Mouse (Mus musculus) forebrain, postnatal 0 days (tissue): ENCODE results near the gene Dusp14. TPM values are rescaled to one million over a fixed set of nuclear protein-coding genes. Genes with fewer than 3 reads are reported as not detected.

ENCODE experiments used
- ATAC-seq: fragments of 200-750 bp; cut with Nextera tagmentation; 2 replicates; pipeline ENCODE4 v1.8.0; 2017; ENCODE audit warnings: mild to moderate bottlenecking, moderate library complexity
- DNase-seq: peaks from one replicate; pipeline ENCODE4 v3.0.0-alpha.2; 2015
- H3K27ac ChIP-seq: fragments of 300-500 bp; sonication (generic); 2 replicates; pipeline ENCODE4 v1.5.1; 2014; ENCODE audit warnings: low read depth, mild to moderate bottlenecking, antibody characterized with exemption, low read length, moderate library complexity, mixed read lengths
- H3K27me3 ChIP-seq: fragments of 300-500 bp; sonication (generic); 2 replicates; pipeline ENCODE4 v1.6.1; 2014; ENCODE audit warnings: mild to moderate bottlenecking, low read length, mixed read lengths; ENCODE audit not compliant: insufficient read depth
- H3K36me3 ChIP-seq: fragments of 300-500 bp; sonication (generic); 2 replicates; pipeline ENCODE4 v1.6.1; 2014; ENCODE audit warnings: mild to moderate bottlenecking, moderate library complexity; ENCODE audit not compliant: insufficient read depth
- H3K4me1 ChIP-seq: fragments of 300-500 bp; sonication (generic); 2 replicates; pipeline ENCODE4 v1.6.1; 2014; ENCODE audit warnings: antibody characterized with exemption; ENCODE audit not compliant: insufficient read depth
- H3K4me2 ChIP-seq: fragments of 300-500 bp; sonication (generic); 2 replicates; pipeline ENCODE4 v1.6.1; 2014; ENCODE audit warnings: low read depth, mild to moderate bottlenecking, moderate library complexity
- H3K4me3 ChIP-seq: fragments of 300-500 bp; sonication (generic); 2 replicates; pipeline ENCODE4 v1.5.1; 2014; ENCODE audit warnings: low read depth, low read length, mixed read lengths
- H3K9ac ChIP-seq: fragments of 300-500 bp; sonication (generic); 2 replicates; pipeline ENCODE4 v1.6.1; 2014; ENCODE audit warnings: mild to moderate bottlenecking
- H3K9me3 ChIP-seq: fragments of 300-500 bp; sonication (generic); 2 replicates; pipeline ENCODE4 v1.6.1; 2016; ENCODE audit warnings: low read length
- CTCF ChIP-seq: sonication (generic); IDR thresholded peaks from 2 replicates; pipeline ENCODE4 v1.5.1; 2016; ENCODE audit warnings: antibody characterized with exemption, control low read depth, low read depth
- WGBS: fragments of 180-500 bp; shearing (Covaris S2); extraction: QIAGEN DNeasy Blood & Tissue Kit; methylation state at CpG from one replicate; pipeline ENCODE4 v1.1.7; 2014; 5-methylcytosine and 5-hydroxymethylcytosine counted together
- polyA plus RNA-seq: library from polyadenylated mRNA; unstranded; fragments of >200 nt; fragmentation: Nextera tagmentation; extraction: Ambion mirVana; gene quantifications from 2 replicates; pipeline ENCODE4 v1.2.1, GENCODE M21; 2015
- total RNA-seq: library from RNA; depleted of rRNA; stranded (reverse); fragments of >200 nt; gene quantifications from 2 replicates; pipeline ENCODE4 v1.2.3, GENCODE M21; 2014

Gene Dusp14
- total and polyA plus RNA-seq, 2 experiments from 2014 or later: 15.4 to 21.6 TPM

GRCm38 (mm10) chr11:84097251-84097998 lies 28.4 kb upstream of the Dusp14 start:
- H3K27ac ChIP-seq: peak overlapping the region; percentile 47; the same call in 1 of the 2 replicates
- no peak overlapping the region for H3K4me2 ChIP-seq
- no peaks in the 10 kb centered on the region for H3K27me3 ChIP-seq
- no peak overlapping the region for H3K9ac ChIP-seq
- H3K36me3 ChIP-seq: peaks cover 28% of the 10 kb centered on the region
- no peaks in the 10 kb centered on the region for H3K4me1 ChIP-seq
- H3K4me3 ChIP-seq: no peak overlapping the region
- ATAC-seq (no peak), DNase-seq (peak; percentile 12)
- WGBS: 53% methylated on average over 5 of the region's 5 CpGs
- no peak for TF ChIP-seq CTCF
- H3K9me3 ChIP-seq: no peaks in the 10 kb centered on the region

GRCm38 (mm10) chr11:84095084-84095483 lies 26.0 kb upstream of the Dusp14 start:
- no peak overlapping the region for H3K27ac ChIP-seq
- no peaks in the 10 kb centered on the region for H3K27me3 ChIP-seq
- no peaks in the 10 kb centered on the region for H3K9me3 ChIP-seq
- H3K4me3 ChIP-seq: no peak overlapping the region
- WGBS: 58% methylated on average over 4 of the region's 4 CpGs
- H3K36me3 ChIP-seq: peaks cover 19% of the 10 kb centered on the region
- no peak for TF ChIP-seq CTCF
- no peak overlapping the region for H3K4me2 ChIP-seq
- ATAC-seq: no peak
- no peak for DNase-seq
- H3K4me1 ChIP-seq: no peaks in the 10 kb centered on the region
- H3K9ac ChIP-seq: no peak overlapping the region

GRCm38 (mm10) chr11:84090572-84090971 lies 21.5 kb upstream of the Dusp14 start:
- H3K27ac ChIP-seq: no peak overlapping the region
- no peak for TF ChIP-seq CTCF
- ATAC-seq (no peak), DNase-seq (no peak)
- peaks cover 31% of the 10 kb centered on the region for H3K36me3 ChIP-seq
- no peaks in the 10 kb centered on the region for H3K27me3 ChIP-seq
- H3K4me3 ChIP-seq: no peak overlapping the region
- 88% methylated on average over 8 of the region's 8 CpGs for WGBS
- H3K9ac ChIP-seq: no peak overlapping the region
- H3K9me3 ChIP-seq: no peaks in the 10 kb centered on the region
- no peak overlapping the region for H3K4me2 ChIP-seq
- no peaks in the 10 kb centered on the region for H3K4me1 ChIP-seq

- H3K27ac ChIP-seq: no peak overlapping the region
- TF ChIP-seq CTCF: no peak
- H3K4me3 ChIP-seq: no peak overlapping the region
- H3K9ac ChIP-seq: no peak overlapping the region
- no peaks in the 10 kb centered on the region for H3K4me1 ChIP-seq
- ATAC-seq (no peak), DNase-seq (no peak)
- H3K36me3 ChIP-seq: peaks cover 44% of the 10 kb centered on the region
- H3K4me2 ChIP-seq: no peak overlapping the region
- WGBS: 81% methylated on average over 5 of the region's 5 CpGs
- no peaks in the 10 kb centered on the region for H3K27me3 ChIP-seq
- H3K9me3 ChIP-seq: no peaks in the 10 kb centered on the region
Measured at GRCm38 (mm10) chr11:84081901-84082300, 12.8 kb upstream of the Dusp14 start.

GRCm38 (mm10) chr11:84080327-84080726 lies 11.3 kb upstream of the Dusp14 start:
- no peak overlapping the region for H3K27ac ChIP-seq
- ATAC-seq (no peak), DNase-seq (no peak)
- H3K36me3 ChIP-seq: peaks cover 38% of the 10 kb centered on the region
- H3K4me2 ChIP-seq: no peak overlapping the region
- WGBS: 93% methylated on average over 3 of the region's 3 CpGs
- no peak overlapping the region for H3K4me3 ChIP-seq
- H3K4me1 ChIP-seq: no peaks in the 10 kb centered on the region
- H3K9me3 ChIP-seq: no peaks in the 10 kb centered on the region
- no peak for TF ChIP-seq CTCF
- H3K27me3 ChIP-seq: no peaks in the 10 kb centered on the region
- no peak overlapping the region for H3K9ac ChIP-seq

GRCm38 (mm10) chr11:84079887-84080286 lies 10.8 kb upstream of the Dusp14 start:
- Histone ChIP-seq H3K27me3 (no peaks in the 10 kb centered on the region), H3K27ac (no peak overlapping the region), H3K4me2 (no peak overlapping the region), H3K4me3 (no peak overlapping the region), H3K9ac (no peak overlapping the region), H3K36me3 (peaks cover 38% of the 10 kb centered on the region), H3K4me1 (no peaks in the 10 kb centered on the region), H3K9me3 (no peaks in the 10 kb centered on the region)
- DNase-seq: no peak
- WGBS: 81% methylated on average over 4 of the region's 4 CpGs
- no peak for ATAC-seq
- no peak for TF ChIP-seq CTCF

GRCm38 (mm10) chr11:84079361-84079760 lies 10.3 kb upstream of the Dusp14 start:
- no peak for DNase-seq
- no peak overlapping the region for H3K27ac ChIP-seq
- no peaks in the 10 kb centered on the region for H3K9me3 ChIP-seq
- no peak overlapping the region for H3K4me2 ChIP-seq
- H3K36me3 ChIP-seq: peaks cover 37% of the 10 kb centered on the region
- H3K27me3 ChIP-seq: no peaks in the 10 kb centered on the region
- no peaks in the 10 kb centered on the region for H3K4me1 ChIP-seq
- ATAC-seq: no peak
- 90% methylated on average over 11 of the region's 11 CpGs for WGBS
- H3K9ac ChIP-seq: no peak overlapping the region
- H3K4me3 ChIP-seq: no peak overlapping the region
- TF ChIP-seq CTCF: no peak
